Mouse (Mus musculus) embryonic facial prominence, embryonic 10.5 days (tissue): ENCODE results near the gene Akt3. TPM values are rescaled to one million over a fixed set of nuclear protein-coding genes. Genes with fewer than 3 reads are reported as not detected.

Source experiments
- DNase-seq: peaks from one replicate; pipeline ENCODE4 v3.0.0-alpha.2; 2017; ENCODE audit warnings: low spot score
- H3K27ac ChIP-seq: fragments of 300-500 bp; sonication (generic); replicated peaks from 2 replicates; pipeline ENCODE4 v1.5.1; 2016; ENCODE audit warnings: mild to moderate bottlenecking
- H3K27me3 ChIP-seq: fragments of 300-500 bp; sonication (generic); replicated peaks from 2 replicates; pipeline ENCODE4 v1.6.1; 2016; ENCODE audit warnings: low read depth, mild to moderate bottlenecking; ENCODE audit not compliant: poor library complexity, severe bottlenecking
- H3K36me3 ChIP-seq: fragments of 300-500 bp; sonication (generic); replicated peaks from 2 replicates; pipeline ENCODE4 v1.6.1; 2016; ENCODE audit warnings: mild to moderate bottlenecking, moderate library complexity
- H3K4me1 ChIP-seq: fragments of 300-500 bp; sonication (generic); 2 replicates; pipeline ENCODE4 v1.6.1; 2016
- H3K4me3 ChIP-seq: fragments of 300-500 bp; sonication (generic); 2 replicates; pipeline ENCODE4 v1.5.1; 2016; ENCODE audit warnings: mild to moderate bottlenecking, moderate library complexity
- H3K9me3 ChIP-seq: fragments of 300-500 bp; sonication (generic); 2 replicates; pipeline ENCODE4 v1.6.1; 2016; ENCODE audit warnings: mild to moderate bottlenecking
- WGBS: fragments of 180-500 bp; shearing (Covaris S2); methylation state at CpG from one replicate; pipeline ENCODE4 v1.1.7; 2016; 5-methylcytosine and 5-hydroxymethylcytosine counted together
- polyA plus RNA-seq: library from polyadenylated mRNA; unstranded; fragments of >200 nt; fragmentation: Nextera tagmentation; extraction: Ambion mirVana; gene quantifications from 2 replicates; pipeline ENCODE4 v1.2.1, GENCODE M21; 2016

Akt3 gene
- polyA plus RNA-seq, 1 experiment from 2014 or later, result 9.7 TPM

- no peak overlapping the region for H3K27ac ChIP-seq
- no peak overlapping the region for H3K4me3 ChIP-seq
- no peak for DNase-seq
- H3K4me1 ChIP-seq, result no peaks in the 10 kb centered on the region
- peaks cover 12% of the 10 kb centered on the region for H3K36me3 ChIP-seq
- H3K27me3 ChIP-seq, result no peaks in the 10 kb centered on the region
- 82% methylated on average over 4 of the region's 4 CpGs for WGBS
- H3K9me3 ChIP-seq, result peaks cover 3% of the 10 kb centered on the region; the same call in 1 of the 2 replicates
These were observed 169.0 kb downstream of the Akt3 start for GRCm38 (mm10) chr1:177089048-177089447.

- Histone ChIP-seq H3K4me3 (no peak overlapping the region), H3K9me3 (peaks cover 3% of the 10 kb centered on the region; the same call in 1 of the 2 replicates), H3K27me3 (no peaks in the 10 kb centered on the region), H3K36me3 (peaks cover 10% of the 10 kb centered on the region; the same call in 1 of the 2 replicates), H3K27ac (0 out of 2 replicates have a peak overlapping the region, but pooled peaks have one; percentile 14), H3K4me1 (peaks cover 6% of the 10 kb centered on the region)
- 90% methylated on average over 1 of the region's 1 CpGs for WGBS
- DNase-seq, result no peak
These were observed 175.9 kb downstream of the Akt3 start for GRCm38 (mm10) chr1:177081957-177082645.

- no peak for DNase-seq
- WGBS, result 92% methylated on average over 2 of the region's 2 CpGs
- H3K27me3 ChIP-seq, result no peaks in the 10 kb centered on the region
- no peaks in the 10 kb centered on the region for H3K4me1 ChIP-seq
- no peaks in the 10 kb centered on the region for H3K9me3 ChIP-seq
- H3K4me3 ChIP-seq, result no peak overlapping the region
- H3K36me3 ChIP-seq, result no peaks in the 10 kb centered on the region
- no peak overlapping the region for H3K27ac ChIP-seq
These were observed 188.8 kb downstream of the Akt3 start for GRCm38 (mm10) chr1:177069161-177069560.

GRCm38 (mm10) chr1:177067123-177067646 is 190.8 kb downstream of the Akt3 start:
- DNase-seq, result no peak
- Histone ChIP-seq H3K27ac (no peak overlapping the region), H3K4me3 (no peak overlapping the region), H3K9me3 (no peaks in the 10 kb centered on the region), H3K4me1 (no peaks in the 10 kb centered on the region), H3K27me3 (no peaks in the 10 kb centered on the region), H3K36me3 (peaks cover 3% of the 10 kb centered on the region; the same call in 1 of the 2 replicates)
- WGBS, result 86% methylated on average over 8 of the region's 8 CpGs

- no peaks in the 10 kb centered on the region for H3K4me1 ChIP-seq
- peaks cover 7% of the 10 kb centered on the region; the same call in 1 of the 2 replicates for H3K36me3 ChIP-seq
- no peak overlapping the region for H3K4me3 ChIP-seq
- DNase-seq, result no peak
- H3K9me3 ChIP-seq, result no peaks in the 10 kb centered on the region
- H3K27me3 ChIP-seq, result no peaks in the 10 kb centered on the region
- no peak overlapping the region for H3K27ac ChIP-seq
These were observed 192.3 kb downstream of the Akt3 start for GRCm38 (mm10) chr1:177065732-177066131.

GRCm38 (mm10) chr1:177061761-177062160 is 196.2 kb downstream of the Akt3 start:
- peaks cover 7% of the 10 kb centered on the region; the same call in 1 of the 2 replicates for H3K36me3 ChIP-seq
- H3K27ac ChIP-seq, result no peak overlapping the region
- 86% methylated on average over 2 of the region's 2 CpGs for WGBS
- H3K4me3 ChIP-seq, result no peak overlapping the region
- H3K27me3 ChIP-seq, result no peaks in the 10 kb centered on the region
- H3K9me3 ChIP-seq, result no peaks in the 10 kb centered on the region
- no peaks in the 10 kb centered on the region for H3K4me1 ChIP-seq
- DNase-seq, result no peak

- H3K27me3 ChIP-seq, result no peaks in the 10 kb centered on the region
- no peak overlapping the region for H3K4me3 ChIP-seq
- no peaks in the 10 kb centered on the region for H3K9me3 ChIP-seq
- no peaks in the 10 kb centered on the region for H3K4me1 ChIP-seq
- WGBS, result 83% methylated on average over 2 of the region's 2 CpGs
- DNase-seq, result no peak
- H3K36me3 ChIP-seq, result no peaks in the 10 kb centered on the region
- no peak overlapping the region for H3K27ac ChIP-seq
These were observed 203.1 kb downstream of the Akt3 start for GRCm38 (mm10) chr1:177054891-177055290.

GRCm38 (mm10) chr1:177051366-177051963 is 206.5 kb downstream of the Akt3 start:
- H3K4me3 ChIP-seq, result no peak overlapping the region
- H3K9me3 ChIP-seq, result no peaks in the 10 kb centered on the region
- WGBS, result 92% methylated on average over 11 of the region's 11 CpGs
- peaks cover 6% of the 10 kb centered on the region; the same call in 1 of the 2 replicates for H3K36me3 ChIP-seq
- no peak for DNase-seq
- no peaks in the 10 kb centered on the region for H3K4me1 ChIP-seq
- H3K27ac ChIP-seq, result no peak overlapping the region
- H3K27me3 ChIP-seq, result no peaks in the 10 kb centered on the region

- Histone ChIP-seq H3K27ac (no peak overlapping the region), H3K36me3 (peaks cover 6% of the 10 kb centered on the region; the same call in 1 of the 2 replicates), H3K4me1 (no peaks in the 10 kb centered on the region), H3K9me3 (no peaks in the 10 kb centered on the region), H3K27me3 (no peaks in the 10 kb centered on the region), H3K4me3 (no peak overlapping the region)
- 89% methylated on average over 2 of the region's 2 CpGs for WGBS
- DNase-seq, result no peak
These were observed 209.2 kb downstream of the Akt3 start for GRCm38 (mm10) chr1:177048773-177049172.

GRCm38 (mm10) chr1:177046963-177047362 is 211.0 kb downstream of the Akt3 start:
- Histone ChIP-seq H3K27me3 (no peaks in the 10 kb centered on the region), H3K27ac (no peak overlapping the region), H3K4me1 (no peaks in the 10 kb centered on the region), H3K9me3 (no peaks in the 10 kb centered on the region), H3K4me3 (no peak overlapping the region), H3K36me3 (peaks cover 6% of the 10 kb centered on the region; the same call in 1 of the 2 replicates)
- DNase-seq, result no peak
- WGBS, result 82% methylated on average over 2 of the region's 2 CpGs

- no peak overlapping the region for H3K4me3 ChIP-seq
- no peaks in the 10 kb centered on the region for H3K9me3 ChIP-seq
- H3K4me1 ChIP-seq, result no peaks in the 10 kb centered on the region
- H3K27me3 ChIP-seq, result no peaks in the 10 kb centered on the region
- no peak overlapping the region for H3K27ac ChIP-seq
- DNase-seq, result no peak
- H3K36me3 ChIP-seq, result peaks cover 6% of the 10 kb centered on the region; the same call in 1 of the 2 replicates
These were observed 212.1 kb downstream of the Akt3 start for GRCm38 (mm10) chr1:177045885-177046284.

- no peaks in the 10 kb centered on the region for H3K9me3 ChIP-seq
- no peaks in the 10 kb centered on the region for H3K27me3 ChIP-seq
- H3K27ac ChIP-seq, result no peak overlapping the region
- no peaks in the 10 kb centered on the region for H3K36me3 ChIP-seq
- no peak for DNase-seq
- H3K4me3 ChIP-seq, result no peak overlapping the region
- 69% methylated on average over 4 of the region's 4 CpGs for WGBS
- no peaks in the 10 kb centered on the region for H3K4me1 ChIP-seq
These were observed 217.9 kb downstream of the Akt3 start for GRCm38 (mm10) chr1:177040058-177040457.
